Comparison of ENCODE assay signal across 41 mouse cellular contexts in genomic region chr14:73650179-73650578, GRCm38 (mm10). TPM values are rescaled to one million over a fixed set of nuclear protein-coding genes. Genes with fewer than 3 reads are reported as not detected.
"Had no signal": no experiment of that assay in that cellular context is flagged by ENCODE, and none has a peak within 500 bp of the region (broad histone marks: within the 10 kb centered on the region; RNA-seq: fewer than 3 reads in every experiment).

No protein-coding gene starts in this region.

- H3K4me1 ChIP-seq: limb, embryonic 10.5 days; limb, embryonic 12.5 days; limb, embryonic 13.5 days; limb, embryonic 15.5 days; liver, embryonic 12.5 days; liver, embryonic 13.5 days; liver, embryonic 15.5 days; lung, embryonic 15.5 days; midbrain, embryonic 12.5 days; midbrain, embryonic 13.5 days; midbrain, embryonic 15.5 days; neural tube, embryonic 12.5 days; neural tube, embryonic 13.5 days had no signal

- H3K27me3 ChIP-seq: limb, embryonic 12.5 days; limb, embryonic 13.5 days; limb, embryonic 15.5 days; liver, embryonic 12.5 days; liver, embryonic 13.5 days; liver, embryonic 15.5 days; lung, embryonic 15.5 days; midbrain, embryonic 12.5 days; midbrain, embryonic 13.5 days; midbrain, embryonic 15.5 days; neural tube, embryonic 12.5 days; neural tube, embryonic 13.5 days had no signal

- H3K4me3 ChIP-seq: left cerebral cortex, adult 2 months; limb, embryonic 10.5 days; limb, embryonic 12.5 days; limb, embryonic 13.5 days; limb, embryonic 15.5 days; liver, embryonic 12.5 days; liver, embryonic 13.5 days; liver, embryonic 15.5 days; lung, embryonic 15.5 days; midbrain, embryonic 12.5 days; midbrain, embryonic 13.5 days; midbrain, embryonic 15.5 days; myocyte; neural tube, embryonic 12.5 days; neural tube, embryonic 13.5 days had no signal

- H3K4me2 ChIP-seq: limb, embryonic 12.5 days; limb, embryonic 13.5 days; limb, embryonic 15.5 days; liver, embryonic 11.5 days; liver, embryonic 12.5 days; liver, embryonic 13.5 days; liver, embryonic 15.5 days; lung, embryonic 14.5 days; lung, embryonic 15.5 days; midbrain, embryonic 11.5 days; midbrain, embryonic 12.5 days; midbrain, embryonic 13.5 days; midbrain, embryonic 15.5 days; neural tube, embryonic 12.5 days; neural tube, embryonic 13.5 days had no signal

- DNase-seq: left cerebral cortex, postnatal 4 days; liver; liver, embryonic 13.5 days; liver, postnatal 0 days; lung, adult 18-20 months; lung, adult 2 months; lung, embryonic 14.5 days; lung, postnatal 10 days; lung, postnatal 14 days; lung, postnatal 36 days; lung, postnatal 4 days; midbrain, embryonic 14.5 days had no signal

- H3K9me3 ChIP-seq: limb, embryonic 10.5 days; limb, embryonic 12.5 days; limb, embryonic 13.5 days; limb, embryonic 15.5 days; liver, embryonic 12.5 days; liver, embryonic 13.5 days; liver, embryonic 15.5 days; lung, embryonic 15.5 days; midbrain, embryonic 12.5 days; midbrain, embryonic 13.5 days; midbrain, embryonic 15.5 days; neural tube, embryonic 12.5 days; neural tube, embryonic 13.5 days had no signal

- H3K9ac ChIP-seq: limb, embryonic 12.5 days; limb, embryonic 13.5 days; limb, embryonic 15.5 days; liver, embryonic 12.5 days; liver, embryonic 13.5 days; liver, embryonic 14.5 days; liver, embryonic 15.5 days; liver, postnatal 0 days; lung, embryonic 14.5 days; lung, embryonic 15.5 days; midbrain, embryonic 12.5 days; midbrain, embryonic 13.5 days; midbrain, embryonic 15.5 days; neural tube, embryonic 12.5 days; neural tube, embryonic 13.5 days had no signal

- ATAC-seq: liver, embryonic 12.5 days; liver, postnatal 0 days; lung, postnatal 0 days; midbrain, embryonic 13.5 days; midbrain, embryonic 15.5 days; midbrain, embryonic 16.5 days had no signal

- H3K36me3 ChIP-seq: limb, embryonic 10.5 days; limb, embryonic 12.5 days; limb, embryonic 13.5 days; limb, embryonic 15.5 days; liver, embryonic 12.5 days; liver, embryonic 13.5 days; liver, embryonic 15.5 days; lung, embryonic 15.5 days; midbrain, embryonic 12.5 days; midbrain, embryonic 13.5 days; midbrain, embryonic 15.5 days; neural tube, embryonic 12.5 days; neural tube, embryonic 13.5 days had no signal

- H3K27ac ChIP-seq: left cerebral cortex, adult 2 months; limb, embryonic 10.5 days; limb, embryonic 12.5 days; limb, embryonic 13.5 days; limb, embryonic 15.5 days; liver, embryonic 12.5 days; liver, embryonic 13.5 days; liver, embryonic 14.5 days; liver, embryonic 15.5 days; lung, embryonic 15.5 days; midbrain, embryonic 12.5 days; midbrain, embryonic 13.5 days; midbrain, embryonic 15.5 days; neural tube, embryonic 12.5 days; neural tube, embryonic 13.5 days had no signal

RNA-seq across cellular contexts. Expression of gene Gm21750, which starts 10.8 kb away (rescaled TPM):
- total RNA-seq: left cerebral cortex, postnatal 36 days; left cerebral cortex, postnatal 4 days; liver, adult 2 months; megakaryocyte progenitor cell, adult 5-6 weeks; midbrain, postnatal 0 days; monocyte, adult 5-6 weeks had no signal
- polyA plus RNA-seq: limb, embryonic 10.5 days; limb, embryonic 11.5 days; limb, embryonic 12.5 days; limb, embryonic 13.5 days; limb, embryonic 14.5 days; limb, embryonic 15.5 days; liver, adult 2 months; liver, embryonic 11.5 days; liver, embryonic 12.5 days; liver, embryonic 13.5 days; liver, embryonic 14.5 days; liver, embryonic 15.5 days; liver, embryonic 16.5 days; liver, postnatal 0 days; lung, adult 2 months; lung, embryonic 14.5 days; lung, embryonic 15.5 days; lung, embryonic 16.5 days; lung, postnatal 0 days; midbrain, embryonic 11.5 days; midbrain, embryonic 12.5 days; midbrain, embryonic 13.5 days; midbrain, embryonic 14.5 days; midbrain, embryonic 15.5 days; midbrain, embryonic 16.5 days; midbrain, postnatal 0 days; myocyte; neural tube, embryonic 11.5 days; neural tube, embryonic 12.5 days; neural tube, embryonic 13.5 days had no signal
